Mouse (Mus musculus): ENCODE measurements around the gene Erich3.

DNA sequence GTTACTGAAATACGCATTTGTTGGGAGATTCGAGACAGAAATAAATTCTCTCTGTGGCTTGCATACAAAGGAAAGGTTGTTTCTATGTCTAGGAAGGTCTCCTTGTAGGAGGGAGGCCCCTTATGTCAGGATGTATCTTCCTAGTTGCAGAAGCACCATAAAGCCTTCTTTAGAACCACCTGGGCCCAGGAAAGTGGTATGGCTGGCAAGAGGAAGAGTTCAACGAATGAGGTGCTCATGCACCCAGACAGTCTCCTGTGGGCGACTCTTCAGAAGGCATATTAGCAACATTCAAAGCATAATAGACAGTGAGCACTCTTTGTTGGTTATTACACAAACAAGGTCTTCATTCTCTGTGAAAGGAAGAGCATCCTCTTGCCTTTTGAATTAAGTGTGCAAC lies 977 bp downstream of the Erich3 start:
- TF ChIP-seq SIN3A (IDR thresholded peaks at IDR 0.05; ENCODE audit: low read length): no peak
- no peak for TF ChIP-seq SMC3 (IDR thresholded peaks at IDR 0.05; ENCODE audit: low read depth, low read length)
- no peak for TF ChIP-seq CTCF (IDR thresholded peaks at IDR 0.05 in 2 of 3, conservative IDR thresholded peaks at IDR 0.05 in 1 of 3; ENCODE audit: control insufficient read depth in 1 of 3, insufficient read depth in 1 of 3, low read depth in 2 of 3, low read length in 3 of 3, poor library complexity in 1 of 3, severe bottlenecking in 1 of 3)
- no peak for TF ChIP-seq ZMIZ1 (IDR thresholded peaks at IDR 0.05; ENCODE audit: low read depth, low read length)
- TF ChIP-seq TAL1 (IDR thresholded peaks at IDR 0.05; ENCODE audit: low read length): no peak
- no peak for TF ChIP-seq BHLHE40 (IDR thresholded peaks at IDR 0.05; ENCODE audit: borderline replicate concordance, low read depth, low read length)

All from MEL (cell line).